ENCODE assay signal across 21 mouse cellular contexts in the genomic region with DNA sequence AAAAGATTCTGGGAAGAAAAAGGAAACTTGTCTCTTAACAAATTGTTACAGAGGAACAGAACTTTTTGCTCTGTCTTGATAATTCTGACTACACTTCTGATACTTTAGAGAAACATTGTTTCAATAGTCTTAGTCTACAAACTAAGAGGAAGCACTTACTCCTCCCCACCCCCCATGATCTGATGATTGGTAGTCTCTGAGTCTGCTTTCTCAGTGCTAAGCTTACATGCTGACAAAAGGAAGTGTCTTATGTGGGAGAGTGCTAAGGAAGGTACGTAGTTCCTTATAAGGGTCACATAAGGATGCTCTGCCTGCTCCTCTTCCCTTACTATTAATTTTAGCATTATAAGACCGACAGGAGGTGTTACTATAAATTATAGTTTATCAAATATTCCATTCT. TPM values are rescaled to one million over a fixed set of nuclear protein-coding genes. Genes with fewer than 3 reads are reported as not detected.
DNase-seq lines count a peak whose midpoint lies in the region; ATAC-seq lines count a peak whose summit lies in the region.
"Had no signal": no experiment of that assay in that cellular context is flagged by ENCODE, and none has a peak within 500 bp of the region (broad histone marks: within the 10 kb centered on the region; RNA-seq: fewer than 3 reads in every experiment).

No protein-coding gene starts in this region.

- peak overlapping the region; percentile 64 for H3K27ac ChIP-seq in macrophage
- H3K27ac ChIP-seq: left cerebral cortex, adult 2 months; limb, embryonic 15.5 days; midbrain, embryonic 15.5 days; neural tube, embryonic 12.5 days; stomach, embryonic 15.5 days had no signal

- no peak for ATAC-seq in erythroid progenitor cell, adult 5-6 weeks (replicated peaks; ENCODE audit: low FRiP score, poor library complexity, severe bottlenecking)
- ATAC-seq: forebrain, postnatal 0 days; lung, postnatal 0 days; midbrain, embryonic 15.5 days had no signal

- peaks cover 97% of the 10 kb centered on the region for H3K79me2 ChIP-seq in macrophage (ENCODE audit: inconsistent target)

- H3K36me3 ChIP-seq in macrophage (ENCODE audit: inconsistent target), result no peaks in the 10 kb centered on the region; the same call in 1 of the 2 replicates
- H3K36me3 ChIP-seq: midbrain, embryonic 15.5 days; neural tube, embryonic 12.5 days; stomach, embryonic 15.5 days had no signal

- WGBS in macrophage (ENCODE audit: missing documents), result 42% methylated on average over 2 of the region's 2 CpGs

- no peak overlapping the region for H3K4me3 ChIP-seq in macrophage (ENCODE audit: inconsistent target)
- H3K4me3 ChIP-seq: erythroblast, embryonic 14.5 days; left cerebral cortex, adult 2 months; limb, embryonic 15.5 days; midbrain, embryonic 15.5 days; neural tube, embryonic 12.5 days; stomach, embryonic 15.5 days had no signal

- peak; percentile 15 to 33 for DNase-seq in heart, adult 9 months (ENCODE audit: low spot score in 2 of 2)
- no peak for DNase-seq in heart, postnatal 4 days
- peak; percentile 29 to 54 for DNase-seq in B cell, adult 2 months
- peak; percentile 28 for DNase-seq in brain, adult 2 months (ENCODE audit: low read depth, low spot score)
- DNase-seq in urinary bladder, adult 2 months (ENCODE audit: low spot score), result no peak
- no peak for DNase-seq in layer of hippocampus, postnatal 36 days
- DNase-seq: adrenal gland, postnatal 14 days; cerebellum, adult 9-11 months; forebrain, postnatal 0 days; gastrocnemius, postnatal 25 days; kidney, adult 9 months; right cerebral cortex, postnatal 4 days had no signal

RNA-seq across cellular contexts. Expression of gene Btaf1, which starts 6.7 kb away (rescaled TPM):
- 10 to 100 TPM; 16.3 TPM for total RNA-seq in heart, postnatal 4 days (2021)
- total RNA-seq in macrophage (2018; cell fraction: chromatin; rRNA removed), result 100 to 1,000 TPM; 125 to 377 (median 257) TPM
- 10 to 100 TPM; 28.4 to 48.4 (median 38.2) TPM for total RNA-seq in macrophage (2018; cell fraction: cytosol; rRNA removed)
- 100 to 1,000 TPM in 24 of 26 experiments, 10 to 100 TPM in 2; 96.8 to 236 (median 158) TPM for total RNA-seq in macrophage (2018; cell fraction: nucleus; rRNA removed)
- 25.6 to 27.0 TPM (median 25.6 TPM) in 3 replicates for polyA plus RNA-seq in macrophage (2018)
- polyA plus RNA-seq in urinary bladder, adult 2 months (2012; rRNA removed), result 9.1 and 9.6 TPM in 2 replicates
- 90.5 and 95.2 TPM in 2 replicates for total RNA-seq in erythroid progenitor cell, adult 5-6 weeks (2015; ENCODE audit: low replicate concordance)
- 178 and 227 TPM in 2 replicates for total RNA-seq in erythroid progenitor cell, adult 5-6 weeks (2017; ENCODE audit: low replicate concordance)
- total RNA-seq in layer of hippocampus, postnatal 36 days (2021), result 10 to 100 TPM; 27.4 to 28.6 TPM

RNA-seq across cellular contexts. Expression of gene Fgfbp3, which starts 13.2 kb away (rescaled TPM):
- 1 to 10 TPM; 2.8 to 3.3 TPM for total RNA-seq in heart, postnatal 4 days (2021)
- 1 to 10 TPM in 17 of 26 experiments, under 1 TPM in 4, not detected in 5; 0.47 to 5.4 (median 1.4) TPM for total RNA-seq in macrophage (2018; cell fraction: chromatin; rRNA removed)
- 1 to 10 TPM; 2.0 to 5.0 (median 3.6) TPM for total RNA-seq in macrophage (2018; cell fraction: cytosol; rRNA removed)
- total RNA-seq in macrophage (2018; cell fraction: nucleus; rRNA removed), result 10 to 100 TPM in 5 of 26 experiments, 1 to 10 TPM in 21; 1.1 to 17.4 (median 5.2) TPM
- 3.0 to 4.6 TPM (median 3.6 TPM) in 3 replicates for polyA plus RNA-seq in macrophage (2018)
- polyA plus RNA-seq in urinary bladder, adult 2 months (2012; rRNA removed), result 3.8 and 4.6 TPM in 2 replicates
- total RNA-seq in erythroid progenitor cell, adult 5-6 weeks (2015; ENCODE audit: low replicate concordance), result not detected in 2 replicates
- 1.6 and 6.5 TPM in 2 replicates for total RNA-seq in erythroid progenitor cell, adult 5-6 weeks (2017; ENCODE audit: low replicate concordance)
- total RNA-seq in layer of hippocampus, postnatal 36 days (2021), result 1 to 10 TPM; 6.4 to 7.5 TPM

Comparison
In these comparisons a context has a peak if more than half of its experiments do, and no peak if none do; other contexts are left out.
1. DNase-seq: peak in heart, adult 9 months (2 of 2), B cell, adult 2 months (2 of 2) and brain, adult 2 months (single experiment); none in heart, postnatal 4 days (single experiment), urinary bladder, adult 2 months (single experiment) and layer of hippocampus, postnatal 36 days (0 of 2).